Mouse (Mus musculus) liver, embryonic 15.5 days (tissue): ENCODE measurements around the gene Pcnx2. TPM values are rescaled to one million over a fixed set of nuclear protein-coding genes. Genes with fewer than 3 reads are reported as not detected.

Experiments
- ATAC-seq: fragments of 200-750 bp; cut with Nextera tagmentation; 2 replicates; pipeline ENCODE4 v1.8.0; 2017; ENCODE audit warnings: moderate number of reproducible peaks, mild to moderate bottlenecking, moderate library complexity; ENCODE audit not compliant: insufficient read depth
- H3K27ac ChIP-seq: fragments of 300-500 bp; sonication (generic); replicated peaks from 2 replicates; pipeline ENCODE4 v1.5.1; 2015; ENCODE audit warnings: mild to moderate bottlenecking, inconsistent platforms
- H3K27me3 ChIP-seq: fragments of 300-500 bp; sonication (generic); 2 replicates; pipeline ENCODE4 v1.6.1; 2015; ENCODE audit warnings: mild to moderate bottlenecking, inconsistent platforms
- H3K36me3 ChIP-seq: fragments of 300-500 bp; sonication (generic); replicated peaks from 2 replicates; pipeline ENCODE4 v1.6.1; 2015; ENCODE audit warnings: moderate library complexity, mild to moderate bottlenecking, inconsistent platforms
- H3K4me1 ChIP-seq: fragments of 300-500 bp; sonication (generic); replicated peaks from 2 replicates; pipeline ENCODE4 v1.6.1; 2015; ENCODE audit warnings: inconsistent platforms
- H3K4me2 ChIP-seq: fragments of 300-500 bp; sonication (generic); 2 replicates; pipeline ENCODE4 v1.6.1; 2015; ENCODE audit warnings: moderate library complexity, mild to moderate bottlenecking, inconsistent platforms
- H3K4me3 ChIP-seq: fragments of 300-500 bp; sonication (generic); replicated peaks from 2 replicates; pipeline ENCODE4 v1.5.1; 2015; ENCODE audit warnings: mild to moderate bottlenecking, inconsistent platforms
- H3K9ac ChIP-seq: fragments of 300-500 bp; sonication (generic); 2 replicates; pipeline ENCODE4 v1.6.1; 2015; ENCODE audit warnings: moderate library complexity, mild to moderate bottlenecking, inconsistent platforms
- H3K9me3 ChIP-seq: fragments of 300-500 bp; sonication (generic); replicated peaks from 2 replicates; pipeline ENCODE4 v1.6.1; 2016; ENCODE audit warnings: inconsistent platforms
- WGBS: fragments of 180-500 bp; shearing (Covaris S2); methylation state at CpG from one replicate; pipeline ENCODE4 v1.1.7; 2015; ENCODE audit warnings: mixed read lengths; ENCODE audit not compliant: insufficient replicate concordance; 5-methylcytosine and 5-hydroxymethylcytosine counted together
- polyA plus RNA-seq: library from polyadenylated mRNA; unstranded; fragments of >200 nt; fragmentation: Nextera tagmentation; extraction: Ambion mirVana; gene quantifications from 2 replicates; pipeline ENCODE4 v1.2.1, GENCODE M21; 2015

Gene Pcnx2
- polyA plus RNA-seq, 1 experiment from 2014 or later: 0.09 TPM

GRCm38 (mm10) chr8:125729746-125730145, 168.4 kb downstream of the Pcnx2 start, which contains the start of gene Ntpcr:
Gene Ntpcr (plus strand): TSS chr8:125729963.
- 51% methylated on average over 7 of the region's 7 CpGs for WGBS
- peaks cover 15% of the 10 kb centered on the region for H3K4me1 ChIP-seq
- no peak for ATAC-seq

GRCm38 (mm10) chr8:125727797-125728196, 170.3 kb downstream of the Pcnx2 start:
- Histone ChIP-seq H3K9ac (no peak overlapping the region), H3K4me1 (peaks cover 6% of the 10 kb centered on the region), H3K27ac (no peak overlapping the region), H3K27me3 (0 out of 2 replicates have a peak, but pooled peaks cover 3% of the 10 kb centered on the region), H3K9me3 (no peaks in the 10 kb centered on the region), H3K4me3 (no peak overlapping the region), H3K4me2 (no peak overlapping the region), H3K36me3 (no peaks in the 10 kb centered on the region)
- WGBS: 56% methylated on average over 8 of the region's 8 CpGs
- no peak for ATAC-seq

More at GRCm38 (mm10) chr8:125729746-125730145, 168.4 kb downstream of the Pcnx2 start, which contains the start of gene Ntpcr:
- Histone ChIP-seq H3K4me2 (no peak within 1 kb of the TSS), H3K27me3 (0 out of 2 replicates have a peak, but pooled peaks cover 3% of the 10 kb centered on the region), H3K9ac (no peak within 1 kb of the TSS), H3K36me3 (no peaks in the 10 kb centered on the region), H3K27ac (no peak within 1 kb of the TSS), H3K4me3 (no peak within 1 kb of the TSS), H3K9me3 (no peaks in the 10 kb centered on the region)

GRCm38 (mm10) chr8:125726986-125727385, 171.1 kb downstream of the Pcnx2 start:
- no peak for ATAC-seq
- no peak overlapping the region for H3K4me2 ChIP-seq
- no peak overlapping the region for H3K4me3 ChIP-seq
- no peak overlapping the region for H3K9ac ChIP-seq
- H3K9me3 ChIP-seq: no peaks in the 10 kb centered on the region
- H3K36me3 ChIP-seq: no peaks in the 10 kb centered on the region
- H3K27ac ChIP-seq: no peak overlapping the region
- H3K27me3 ChIP-seq: 0 out of 2 replicates have a peak, but pooled peaks cover 3% of the 10 kb centered on the region
- 39% methylated on average over 5 of the region's 5 CpGs for WGBS
- peaks cover 6% of the 10 kb centered on the region for H3K4me1 ChIP-seq

GRCm38 (mm10) chr8:125726143-125726542, 172.0 kb downstream of the Pcnx2 start:
- peaks cover 6% of the 10 kb centered on the region for H3K4me1 ChIP-seq
- 0 out of 2 replicates have a peak, but pooled peaks cover 3% of the 10 kb centered on the region for H3K27me3 ChIP-seq
- H3K4me2 ChIP-seq: no peak overlapping the region
- no peak for ATAC-seq
- no peak overlapping the region for H3K9ac ChIP-seq
- 69% methylated on average over 4 of the region's 4 CpGs for WGBS
- H3K36me3 ChIP-seq: no peaks in the 10 kb centered on the region
- H3K4me3 ChIP-seq: no peak overlapping the region
- peak overlapping the region; percentile 45; the same call in 1 of the 2 replicates for H3K27ac ChIP-seq
- no peaks in the 10 kb centered on the region for H3K9me3 ChIP-seq

GRCm38 (mm10) chr8:125725037-125725820, 172.9 kb downstream of the Pcnx2 start:
- Histone ChIP-seq H3K27ac (peak overlapping the region; percentile 45; the same call in 1 of the 2 replicates), H3K4me1 (peaks cover 6% of the 10 kb centered on the region), H3K9ac (no peak overlapping the region), H3K27me3 (no peaks in the 10 kb centered on the region), H3K4me3 (no peak overlapping the region), H3K4me2 (no peak overlapping the region), H3K9me3 (no peaks in the 10 kb centered on the region), H3K36me3 (no peaks in the 10 kb centered on the region)
- WGBS: 30% methylated on average over 6 of the region's 6 CpGs
- ATAC-seq: peak; percentile 49; the same call in 1 of the 2 replicates

GRCm38 (mm10) chr8:125723437-125723836, 174.7 kb downstream of the Pcnx2 start:
- ATAC-seq: no peak
- Histone ChIP-seq H3K9ac (no peak overlapping the region), H3K27ac (no peak overlapping the region), H3K4me1 (peaks cover 6% of the 10 kb centered on the region), H3K4me2 (no peak overlapping the region), H3K27me3 (no peaks in the 10 kb centered on the region), H3K4me3 (no peak overlapping the region), H3K9me3 (no peaks in the 10 kb centered on the region), H3K36me3 (no peaks in the 10 kb centered on the region)
- WGBS: 68% methylated on average over 6 of the region's 6 CpGs

GRCm38 (mm10) chr8:125722675-125723074, 175.4 kb downstream of the Pcnx2 start:
- H3K9ac ChIP-seq: no peak overlapping the region
- no peak overlapping the region for H3K4me3 ChIP-seq
- H3K4me2 ChIP-seq: no peak overlapping the region
- 77% methylated on average over 7 of the region's 7 CpGs for WGBS
- no peak overlapping the region for H3K27ac ChIP-seq
- H3K4me1 ChIP-seq: peaks cover 6% of the 10 kb centered on the region
- H3K36me3 ChIP-seq: no peaks in the 10 kb centered on the region
- no peak for ATAC-seq
- H3K9me3 ChIP-seq: no peaks in the 10 kb centered on the region
- H3K27me3 ChIP-seq: no peaks in the 10 kb centered on the region

GRCm38 (mm10) chr8:125718914-125719313, 179.2 kb downstream of the Pcnx2 start:
- H3K27me3 ChIP-seq: no peaks in the 10 kb centered on the region; the same call in 1 of the 2 replicates
- no peaks in the 10 kb centered on the region for H3K9me3 ChIP-seq
- H3K4me3 ChIP-seq: no peak overlapping the region
- H3K4me2 ChIP-seq: no peak overlapping the region
- 42% methylated on average over 4 of the region's 4 CpGs for WGBS
- no peaks in the 10 kb centered on the region for H3K4me1 ChIP-seq
- no peaks in the 10 kb centered on the region for H3K36me3 ChIP-seq
- H3K27ac ChIP-seq: no peak overlapping the region
- no peak overlapping the region for H3K9ac ChIP-seq
- no peak for ATAC-seq

GRCm38 (mm10) chr8:125716613-125717012, 181.5 kb downstream of the Pcnx2 start:
- no peak for ATAC-seq
- H3K27me3 ChIP-seq: no peaks in the 10 kb centered on the region; the same call in 1 of the 2 replicates
- no peaks in the 10 kb centered on the region for H3K9me3 ChIP-seq

GRCm38 (mm10) chr8:125716211-125716610, 181.9 kb downstream of the Pcnx2 start:
- Histone ChIP-seq H3K27me3 (no peaks in the 10 kb centered on the region; the same call in 1 of the 2 replicates), H3K36me3 (no peaks in the 10 kb centered on the region), H3K4me2 (no peak overlapping the region), H3K27ac (no peak overlapping the region), H3K9me3 (no peaks in the 10 kb centered on the region), H3K4me3 (no peak overlapping the region), H3K4me1 (peaks cover 12% of the 10 kb centered on the region), H3K9ac (no peak overlapping the region)
- ATAC-seq: no peak
- WGBS: 51% methylated on average over 4 of the region's 4 CpGs

More at GRCm38 (mm10) chr8:125716613-125717012, 181.5 kb downstream of the Pcnx2 start:
- H3K27ac ChIP-seq: no peak overlapping the region
- H3K36me3 ChIP-seq: no peaks in the 10 kb centered on the region
- WGBS: 48% methylated on average over 7 of the region's 7 CpGs
- peaks cover 8% of the 10 kb centered on the region for H3K4me1 ChIP-seq
- H3K4me3 ChIP-seq: no peak overlapping the region
- no peak overlapping the region for H3K9ac ChIP-seq
- H3K4me2 ChIP-seq: no peak overlapping the region

GRCm38 (mm10) chr8:125711514-125711913, 186.6 kb downstream of the Pcnx2 start:
- Histone ChIP-seq H3K9ac (no peak overlapping the region), H3K27ac (0 out of 2 replicates have a peak overlapping the region, but pooled peaks have one; percentile 29), H3K36me3 (no peaks in the 10 kb centered on the region), H3K9me3 (no peaks in the 10 kb centered on the region), H3K4me1 (peaks cover 21% of the 10 kb centered on the region), H3K4me2 (no peak overlapping the region), H3K4me3 (no peak overlapping the region), H3K27me3 (no peaks in the 10 kb centered on the region; the same call in 1 of the 2 replicates)
- peak; percentile 97 for ATAC-seq
- 21% methylated on average over 5 of the region's 5 CpGs for WGBS
